Mouse (Mus musculus) layer of hippocampus, postnatal 36 days (tissue): ENCODE measurements at regions not wholly inside any gene's neighbourhood (a gene's known extent, or its start where the extent isn't known, plus 50 kb on each side); places are given as distances from the start of the nearest gene placed in this dataset.
"Not testable (repeated sequence)": the region's sequence is repeated elsewhere in the genome, so short reads cannot be mapped to it uniquely, and the experiment has no call there.

ENCODE experiments used
- DNase-seq, 2 experiments: peaks; one replicate each; pipeline ENCODE4 v3.0.0; 2022

DNA sequence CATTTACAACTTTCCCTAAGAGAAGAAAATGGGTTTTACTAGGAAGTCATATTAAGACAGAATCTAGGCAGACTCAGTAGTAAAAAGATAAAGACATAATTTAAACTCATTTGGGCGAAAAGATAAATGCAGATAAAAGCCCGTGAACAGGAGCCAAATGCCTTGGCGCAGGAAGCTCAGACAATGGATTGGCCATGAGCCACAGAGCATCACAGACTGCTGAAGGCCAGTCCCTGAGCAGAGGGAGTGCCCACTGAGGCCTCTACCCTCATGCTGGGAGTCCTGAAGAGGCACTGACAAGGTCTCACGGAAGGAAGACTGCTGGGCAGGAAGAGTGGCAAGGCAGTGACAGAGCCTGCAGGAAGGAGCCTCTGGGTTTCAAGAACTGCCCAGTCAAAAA lies 136.0 kb upstream of the Ttc29 start:
- no peak for DNase-seq

DNA sequence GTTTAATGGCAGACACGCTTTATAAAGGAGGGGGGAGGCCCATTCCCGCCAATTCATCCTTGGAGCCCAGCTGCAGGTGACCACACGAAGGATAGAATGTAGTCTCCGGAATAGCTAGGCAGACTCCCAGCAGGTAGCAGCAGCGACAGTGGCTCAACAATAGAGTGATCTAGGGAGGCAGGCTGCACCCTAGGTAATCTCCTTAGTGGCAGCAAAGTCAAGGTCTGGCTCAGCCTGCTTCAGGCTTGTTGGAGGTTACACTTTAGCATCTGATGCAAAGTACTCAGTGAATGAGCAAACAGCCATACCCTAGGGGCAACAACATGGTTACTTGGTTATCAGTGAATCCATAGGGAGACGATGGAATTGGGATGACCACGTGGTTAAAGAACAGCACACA lies 131.7 kb upstream of the Ttc29 start:
- DNase-seq = not testable (repeated sequence)

DNA sequence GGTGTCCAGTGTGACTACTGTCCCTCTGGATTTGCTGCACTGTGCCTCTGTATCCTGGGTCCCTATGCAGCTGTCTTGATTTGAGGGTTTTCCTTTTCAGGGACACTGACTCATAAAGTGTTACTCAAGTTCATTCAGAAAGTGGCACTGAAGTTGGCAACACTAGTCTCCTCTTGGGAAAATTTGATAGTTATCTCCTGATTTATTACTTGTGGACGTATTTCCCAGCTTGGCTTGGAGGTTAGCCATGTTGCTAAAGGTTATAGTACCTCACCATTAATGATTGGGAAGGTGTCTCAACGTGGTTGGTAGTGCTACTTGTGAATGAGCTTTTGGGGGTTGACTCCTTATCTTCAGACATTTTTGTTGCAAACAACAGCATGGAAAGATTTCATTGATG lies 130.1 kb upstream of the Ttc29 start:
- DNase-seq = no peak

DNA sequence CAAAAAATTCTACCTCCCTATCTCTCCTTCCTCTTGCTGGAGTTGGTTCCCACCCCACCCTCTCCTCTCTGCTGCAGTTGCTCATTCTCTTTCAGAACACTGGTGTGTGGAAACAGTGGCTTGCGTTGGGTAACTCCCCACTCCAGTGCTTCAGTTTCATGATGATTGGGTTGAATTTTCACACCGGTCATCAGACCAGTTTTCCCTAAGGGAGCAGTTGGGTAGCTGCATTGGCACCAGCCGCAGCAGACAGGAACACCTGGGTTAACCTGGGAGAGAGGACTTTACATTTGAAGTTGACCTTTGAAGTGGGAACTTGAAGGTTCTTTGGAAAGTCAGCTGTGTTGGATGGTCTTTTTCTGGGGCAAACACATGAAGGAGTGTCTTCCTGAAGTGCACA lies 126.7 kb upstream of the Ttc29 start:
- DNase-seq = no peak

DNA sequence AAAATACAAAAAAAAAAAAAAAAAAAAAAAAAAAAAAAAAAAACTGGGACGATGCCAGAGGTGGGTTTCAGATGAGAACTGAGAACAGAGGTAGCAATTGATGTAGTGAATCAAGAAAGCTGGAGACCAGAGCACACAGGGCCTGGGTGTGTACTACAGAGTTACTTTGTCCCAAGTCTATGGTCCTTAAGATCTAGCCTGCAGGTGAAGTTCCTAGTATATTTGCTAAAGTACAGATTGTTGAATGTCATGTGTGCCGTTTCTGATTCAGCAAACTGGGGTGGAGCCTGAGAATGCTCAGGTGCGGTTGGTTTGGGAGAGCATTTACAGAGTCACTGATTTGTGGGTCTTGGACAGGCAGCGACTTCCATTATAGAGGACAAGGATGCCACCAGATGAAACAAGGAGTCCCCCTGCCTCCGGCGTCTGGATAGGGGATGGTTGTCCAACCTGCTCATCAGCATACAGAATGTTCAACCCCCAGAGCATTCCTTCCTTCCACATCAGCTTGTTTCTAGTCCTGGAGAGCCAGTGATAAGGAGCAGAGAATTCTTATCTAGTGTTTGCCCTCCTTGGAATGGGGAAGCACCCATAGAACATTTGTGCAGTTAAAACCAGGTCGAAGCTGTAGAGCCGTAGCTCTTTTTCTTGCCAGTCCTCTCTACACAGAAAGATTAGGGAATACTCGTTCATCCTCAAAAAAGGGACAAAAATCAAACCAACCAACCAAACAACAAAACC lies 122.5 kb upstream of the Ttc29 start:
- DNase-seq = no peak

DNA sequence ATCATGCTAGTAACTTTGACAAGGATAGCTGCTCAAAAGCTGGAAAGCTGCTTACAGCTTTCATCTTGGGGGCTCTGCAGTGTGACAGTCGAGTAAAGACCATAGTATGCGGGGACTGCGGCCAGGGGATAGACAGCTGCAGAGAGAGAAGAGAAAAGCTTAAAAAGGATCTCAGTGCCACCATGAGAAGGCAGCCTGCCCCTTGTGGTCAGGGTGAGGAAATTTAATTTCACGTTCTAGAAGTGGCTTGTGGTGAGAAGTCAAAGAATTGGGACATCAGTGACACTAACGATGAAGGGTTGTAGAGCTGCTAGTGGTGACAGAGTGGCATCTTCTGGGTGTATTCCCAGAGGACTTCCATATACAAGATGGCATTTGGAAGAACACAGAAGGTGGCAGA lies 116.7 kb upstream of the Ttc29 start:
- DNase-seq = no peak

DNA sequence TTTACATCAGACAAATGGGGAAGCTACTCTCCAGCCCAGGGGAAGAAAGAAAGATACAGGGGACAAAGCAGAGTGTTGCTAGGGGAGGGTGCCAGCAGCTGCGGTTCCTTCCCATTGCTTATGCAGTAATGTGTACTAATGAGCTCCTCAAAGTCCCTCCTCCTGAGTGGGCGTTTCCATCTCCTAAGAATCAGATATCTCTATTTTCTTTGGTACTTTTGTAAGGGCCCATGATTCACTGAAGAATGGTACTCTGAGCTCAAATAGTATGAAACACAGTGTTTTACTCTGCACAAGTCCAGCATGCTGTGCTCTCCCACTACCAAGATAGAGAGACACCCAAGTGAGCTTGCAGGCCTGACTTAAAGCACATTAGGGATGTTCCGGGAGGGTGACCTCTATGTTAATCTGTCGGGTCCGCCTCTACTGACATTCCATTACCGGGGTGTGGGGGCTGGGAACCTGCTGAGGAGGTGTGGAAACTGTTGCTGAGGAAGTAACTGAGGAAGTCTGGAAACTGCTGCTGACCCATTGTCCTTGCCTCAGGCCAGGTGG lies 114.8 kb upstream of the Ttc29 start:
- no peak for DNase-seq

DNA sequence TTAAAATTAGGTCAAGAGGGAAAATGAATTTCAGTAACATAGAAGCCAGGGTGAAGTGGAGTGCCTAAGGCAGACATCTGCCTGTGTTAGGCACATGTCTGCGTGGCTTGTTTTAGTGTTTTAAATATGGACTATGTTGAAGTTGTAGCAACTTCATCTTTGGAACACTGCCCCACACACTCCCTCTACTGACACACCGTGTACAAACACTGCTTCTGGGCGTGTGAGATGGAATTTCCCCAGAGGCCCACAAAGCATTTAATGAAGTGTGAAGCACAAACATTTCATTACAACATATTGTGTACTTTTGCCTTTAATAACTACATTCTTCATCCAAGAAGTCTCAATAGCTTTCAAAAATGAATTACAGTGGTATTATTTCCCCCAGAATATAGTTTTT lies 114.0 kb upstream of the Ttc29 start:
- DNase-seq = no peak

DNA sequence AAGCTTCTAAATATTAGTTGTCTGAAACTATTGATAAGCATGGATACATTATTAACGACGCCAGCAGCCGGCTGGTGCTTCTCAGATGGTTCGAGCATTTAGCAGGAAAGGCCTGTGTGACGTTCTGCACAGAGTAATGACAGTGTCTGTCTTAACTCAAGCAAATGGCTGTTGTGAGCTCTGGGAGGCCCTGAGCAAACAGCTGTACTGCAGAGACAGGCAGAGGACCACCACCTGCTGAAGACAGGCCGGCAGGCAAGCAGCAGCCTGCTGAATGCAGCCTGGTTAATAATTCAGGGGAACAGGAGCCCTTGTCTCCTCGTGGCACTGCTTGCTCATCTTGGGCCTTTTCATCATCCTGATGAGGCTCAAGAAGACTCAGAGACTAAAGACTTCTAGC lies 105.8 kb upstream of the Ttc29 start:
- DNase-seq = no peak

DNA sequence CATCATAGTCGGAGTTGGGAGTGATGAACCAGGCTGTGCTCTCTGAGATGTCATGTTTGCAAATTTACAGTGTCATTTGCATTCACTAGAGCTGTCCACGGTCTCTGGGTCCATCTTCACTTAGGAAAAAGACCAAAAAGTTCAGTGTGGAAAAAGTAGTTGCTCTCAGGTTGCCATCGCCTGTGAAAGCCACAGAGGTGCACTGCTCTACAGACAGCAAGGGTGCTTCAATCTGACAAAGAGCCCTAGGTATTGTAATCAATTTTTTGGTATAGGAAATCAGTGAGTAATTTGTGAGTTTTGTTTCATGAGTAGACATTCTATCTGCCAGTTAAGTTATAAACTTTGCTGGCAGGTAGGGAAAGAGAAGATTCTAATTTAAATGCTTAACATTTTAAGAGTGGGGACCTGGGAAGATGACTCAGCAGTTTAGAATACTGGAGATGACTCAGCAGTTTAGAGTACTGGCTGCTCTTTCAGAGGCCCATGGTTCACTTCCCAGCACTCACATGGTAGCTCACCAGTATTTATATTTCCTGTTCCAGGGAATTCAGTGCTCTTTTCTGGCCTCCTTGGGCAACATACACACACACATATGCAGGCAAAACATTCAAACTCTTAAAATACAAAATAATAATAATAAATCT lies 103.0 kb upstream of the Ttc29 start:
- DNase-seq = no peak

DNA sequence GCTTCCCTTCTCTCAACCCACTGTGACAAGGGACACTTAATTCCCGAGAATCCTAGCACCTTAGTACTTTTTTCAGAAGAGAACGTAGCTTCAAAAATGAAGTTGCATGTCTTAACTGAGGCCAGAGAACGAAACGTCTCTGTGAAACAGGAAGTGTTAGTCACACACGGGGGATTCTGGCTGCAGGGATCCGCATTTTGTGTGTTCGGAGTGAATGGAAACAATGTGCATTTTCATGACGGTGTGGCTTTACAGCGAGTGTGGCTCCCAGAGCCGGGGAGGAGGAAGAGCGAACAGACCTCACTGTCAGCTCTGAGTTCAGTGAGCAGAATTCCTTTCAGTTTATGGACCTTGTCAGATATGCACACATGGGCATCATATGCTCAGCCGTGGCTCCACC lies 100.0 kb upstream of the Ttc29 start:
- DNase-seq = no peak

DNA sequence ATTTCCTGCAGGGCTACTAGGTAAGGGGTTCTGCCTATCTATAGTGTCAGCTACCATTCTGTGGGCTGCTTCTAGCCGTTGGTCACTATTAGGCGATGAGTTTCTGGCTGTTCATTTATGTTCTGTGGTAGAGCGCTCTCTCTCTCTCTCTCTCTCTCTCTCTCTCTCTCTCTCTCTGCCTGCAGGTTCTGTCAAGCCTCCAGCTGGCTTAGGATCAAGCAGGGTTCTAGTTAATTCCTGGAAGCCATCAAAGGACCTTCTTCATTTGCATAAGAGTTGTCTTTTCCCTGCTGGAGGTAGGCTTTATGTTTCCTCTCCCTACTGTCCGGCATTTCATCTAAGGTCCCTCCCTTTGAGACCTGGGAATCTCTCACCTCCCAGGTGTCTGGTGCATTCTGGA lies 98.6 kb upstream of the Ttc29 start:
- no peak for DNase-seq

DNA sequence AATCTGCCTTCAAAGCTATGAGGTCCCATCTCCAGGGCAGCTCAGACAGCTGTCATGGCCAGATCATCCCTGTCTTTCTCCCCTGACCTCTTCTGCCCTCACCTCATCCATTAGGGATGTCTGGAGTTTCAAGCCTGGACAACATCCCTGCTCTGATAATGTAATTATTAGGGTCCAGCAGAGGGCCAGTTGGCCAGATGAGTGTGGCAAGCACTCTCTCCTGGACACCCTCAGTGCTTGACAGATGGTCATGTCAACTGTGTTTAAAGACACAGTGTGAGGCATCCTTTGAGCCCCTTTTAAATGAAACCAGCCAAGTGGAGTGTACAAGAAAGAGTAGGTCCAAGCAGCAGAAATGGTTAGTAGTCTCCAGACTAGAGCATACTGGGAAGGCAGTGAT lies 95.9 kb upstream of the Ttc29 start:
- no peak for DNase-seq

DNA sequence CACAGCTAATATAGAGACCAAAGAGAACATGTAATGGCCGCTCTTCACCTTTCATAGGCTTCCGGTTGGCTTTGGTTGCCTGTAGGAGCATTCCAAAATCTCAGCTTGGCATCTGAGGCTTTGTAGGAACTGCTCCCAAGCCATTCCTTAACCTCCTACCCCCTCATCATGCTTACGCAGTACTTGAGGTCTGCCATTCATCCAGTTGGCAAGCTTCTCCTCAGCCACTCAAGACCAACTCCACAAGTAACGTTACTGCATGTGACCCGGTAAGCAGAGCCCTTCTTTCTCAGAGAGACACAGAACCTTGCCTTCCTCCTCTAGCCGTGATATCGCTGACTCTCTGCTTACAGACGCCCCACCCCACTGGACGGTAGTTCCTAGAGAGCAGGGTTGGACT lies 94.6 kb upstream of the Ttc29 start:
- DNase-seq = no peak

DNA sequence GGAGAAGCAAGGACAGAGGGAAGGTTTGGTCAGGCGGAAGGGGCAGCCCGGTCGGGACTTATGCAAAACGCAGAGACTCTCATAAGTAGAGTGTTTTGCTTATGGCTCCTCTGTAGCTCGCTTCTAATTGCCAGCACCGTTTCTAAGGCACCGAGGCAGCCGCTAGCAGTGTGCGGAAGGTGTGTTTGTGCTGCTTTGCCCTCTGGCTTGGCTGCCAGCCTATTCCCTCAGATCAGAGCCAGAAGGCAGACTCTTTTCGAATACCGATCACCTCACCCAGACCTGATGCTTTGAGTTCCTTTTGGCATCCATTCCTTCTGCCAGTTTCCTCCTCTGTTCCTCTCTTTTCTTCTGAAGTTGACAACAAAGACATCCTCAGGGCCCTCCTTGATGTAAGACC lies 93.4 kb upstream of the Ttc29 start:
- peak; percentile 23 to 38 for DNase-seq

DNA sequence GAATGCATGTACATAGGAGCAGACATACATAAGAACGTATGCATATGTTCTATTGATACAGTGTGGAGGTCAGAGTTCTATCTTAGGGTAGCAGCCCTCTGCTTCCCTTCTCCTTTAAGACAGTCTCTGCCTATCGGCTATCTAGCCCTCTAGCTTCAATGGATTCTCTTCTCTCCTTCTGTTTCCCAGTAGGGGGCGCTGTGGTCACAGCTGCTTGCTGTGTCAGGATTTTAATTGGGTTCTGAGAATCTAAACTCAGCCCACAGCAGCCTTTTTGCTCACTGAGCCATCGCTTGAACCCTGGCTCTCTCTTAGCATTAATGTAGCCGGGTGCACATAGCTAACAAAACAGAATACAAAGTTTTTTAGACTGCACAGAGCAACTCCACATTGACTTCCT lies 88.8 kb upstream of the Ttc29 start:
- no peak for DNase-seq

DNA sequence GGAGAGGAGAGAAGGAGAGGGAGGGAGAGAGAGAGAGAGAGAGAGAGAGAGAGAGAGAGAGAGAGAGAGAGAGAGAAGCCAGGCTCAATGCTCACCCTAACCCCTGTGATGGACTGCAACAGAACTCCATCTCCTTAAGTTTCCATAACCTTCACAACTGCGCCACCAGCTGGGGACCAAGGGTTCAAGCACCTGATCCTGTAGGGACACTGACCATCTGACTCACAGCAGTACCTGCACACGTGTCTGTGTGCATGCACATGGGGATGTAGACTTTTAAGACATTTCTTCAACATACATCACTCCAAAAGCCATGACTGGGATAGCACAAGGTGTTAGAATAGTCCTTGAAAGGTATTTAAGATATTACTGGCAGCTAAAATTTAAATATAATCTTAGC lies 85.2 kb upstream of the Ttc29 start:
- no peak for DNase-seq

DNA sequence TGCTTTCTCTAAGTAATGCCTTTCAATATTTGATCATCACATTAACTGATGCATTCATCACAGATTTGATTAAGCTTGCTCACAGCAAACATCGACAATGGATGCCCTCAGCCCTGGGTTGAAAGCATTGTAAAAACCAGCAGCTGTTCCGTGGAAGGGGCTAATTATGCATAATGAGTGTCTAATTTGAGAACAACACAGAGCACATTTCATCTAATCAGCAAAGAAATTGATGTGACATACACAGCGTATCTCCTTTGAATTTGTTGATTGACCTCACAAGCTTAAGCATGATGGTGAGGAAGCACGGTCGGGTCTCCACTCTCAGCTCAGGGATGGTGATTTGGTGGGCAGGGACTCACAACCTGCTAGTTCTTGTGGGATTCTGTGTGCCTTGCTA lies 84.0 kb upstream of the Ttc29 start:
- DNase-seq = no peak

DNA sequence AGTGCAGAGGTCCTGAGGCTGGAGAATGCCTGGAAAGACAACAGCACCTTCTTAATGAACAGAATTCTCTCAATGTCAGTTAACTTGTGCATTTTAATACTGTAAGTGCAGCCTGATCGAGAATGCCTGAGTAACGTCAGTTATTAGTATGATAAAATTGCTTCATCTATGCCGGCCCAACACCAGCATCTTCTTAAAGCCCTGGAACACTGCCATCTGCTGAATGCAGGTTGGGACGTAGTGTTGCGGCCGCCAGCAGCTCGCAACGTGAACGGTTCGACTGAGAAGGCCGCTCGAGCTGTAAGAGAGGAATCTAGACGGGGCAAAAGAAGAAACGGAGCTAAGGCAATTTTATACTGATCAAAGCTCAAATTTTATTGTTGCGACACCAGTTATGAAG lies 73.6 kb upstream of the Ttc29 start:
- DNase-seq = not testable (repeated sequence)

DNA sequence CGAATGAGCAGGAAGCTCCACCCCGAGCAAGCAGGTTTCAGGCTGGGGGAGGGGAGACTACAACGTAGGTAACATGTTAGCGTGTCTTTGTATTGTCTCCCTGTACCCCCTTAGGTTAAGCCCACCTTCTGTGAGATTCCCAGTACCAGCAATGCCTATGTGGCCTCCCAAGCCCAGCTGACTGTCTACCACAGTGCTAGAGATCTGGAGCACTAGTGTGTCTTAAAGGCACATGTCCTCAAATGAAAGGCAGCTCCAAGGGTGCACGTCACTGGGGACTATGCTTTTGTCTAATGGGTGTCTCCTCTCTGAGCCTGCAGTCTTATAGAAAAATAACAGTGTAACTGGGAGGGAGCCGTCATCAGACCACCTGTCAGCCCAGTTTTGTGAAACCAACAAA lies 65.9 kb upstream of the Ttc29 start:
- DNase-seq = no peak

DNA sequence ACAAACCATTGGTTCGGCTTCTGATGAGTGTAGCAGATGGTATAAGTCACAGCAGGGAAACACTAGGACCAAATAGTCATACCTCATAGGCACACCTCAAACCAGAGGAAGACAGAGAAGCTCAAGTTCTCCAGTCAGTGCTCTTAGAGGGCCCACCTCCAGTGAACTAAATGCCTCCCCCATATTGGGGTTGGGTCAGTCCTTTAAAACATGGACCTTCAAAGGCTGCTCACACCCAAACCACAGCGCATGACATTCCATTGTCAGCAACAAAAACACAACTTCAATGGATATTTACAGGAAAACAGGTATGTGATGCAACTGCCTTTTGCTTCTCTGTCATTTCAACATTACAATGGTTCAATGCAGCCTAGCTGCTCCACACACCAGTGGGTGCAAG lies 65.1 kb upstream of the Ttc29 start:
- DNase-seq = no peak

DNA sequence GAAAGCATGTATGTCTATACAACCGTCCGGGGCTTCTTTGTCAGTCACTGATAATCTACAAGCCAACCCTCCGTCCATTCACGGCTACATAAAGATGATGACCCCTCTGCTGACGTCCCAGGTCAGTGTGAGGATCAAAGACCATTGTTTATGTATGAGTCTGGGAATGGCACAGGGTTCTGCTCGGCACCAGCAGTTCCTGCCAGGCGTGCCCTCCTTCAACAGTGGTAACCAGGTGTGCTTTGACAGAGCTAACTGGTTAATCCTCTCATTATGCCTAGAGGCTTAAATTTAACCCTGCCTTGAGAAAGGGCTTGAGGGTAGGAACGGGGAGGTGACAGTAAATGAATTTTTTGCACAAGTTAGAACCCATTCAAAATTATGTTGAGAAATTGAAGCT lies 58.2 kb upstream of the Ttc29 start:
- DNase-seq = no peak

DNA sequence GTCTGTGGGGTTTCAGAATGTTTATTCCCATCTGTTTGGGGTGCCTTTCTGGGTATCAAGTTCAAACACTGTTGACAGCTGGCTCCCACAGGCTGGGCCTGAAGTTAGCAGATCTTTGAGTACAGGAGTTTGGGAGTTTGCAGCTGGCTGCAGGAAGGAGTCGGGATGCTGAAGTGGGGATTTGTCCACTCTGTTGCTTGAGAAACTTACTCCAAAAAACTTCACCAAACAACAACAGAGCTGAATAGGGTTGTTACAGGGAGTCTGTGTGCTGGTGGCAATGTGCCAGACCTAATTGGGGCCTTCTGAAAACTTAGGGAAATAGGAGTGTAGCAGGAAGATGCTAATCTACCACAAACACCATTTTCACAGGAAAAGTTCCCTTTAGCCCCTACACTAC lies 51.1 kb upstream of the Ttc29 start:
- peak; percentile 4 to 8 for DNase-seq

DNA sequence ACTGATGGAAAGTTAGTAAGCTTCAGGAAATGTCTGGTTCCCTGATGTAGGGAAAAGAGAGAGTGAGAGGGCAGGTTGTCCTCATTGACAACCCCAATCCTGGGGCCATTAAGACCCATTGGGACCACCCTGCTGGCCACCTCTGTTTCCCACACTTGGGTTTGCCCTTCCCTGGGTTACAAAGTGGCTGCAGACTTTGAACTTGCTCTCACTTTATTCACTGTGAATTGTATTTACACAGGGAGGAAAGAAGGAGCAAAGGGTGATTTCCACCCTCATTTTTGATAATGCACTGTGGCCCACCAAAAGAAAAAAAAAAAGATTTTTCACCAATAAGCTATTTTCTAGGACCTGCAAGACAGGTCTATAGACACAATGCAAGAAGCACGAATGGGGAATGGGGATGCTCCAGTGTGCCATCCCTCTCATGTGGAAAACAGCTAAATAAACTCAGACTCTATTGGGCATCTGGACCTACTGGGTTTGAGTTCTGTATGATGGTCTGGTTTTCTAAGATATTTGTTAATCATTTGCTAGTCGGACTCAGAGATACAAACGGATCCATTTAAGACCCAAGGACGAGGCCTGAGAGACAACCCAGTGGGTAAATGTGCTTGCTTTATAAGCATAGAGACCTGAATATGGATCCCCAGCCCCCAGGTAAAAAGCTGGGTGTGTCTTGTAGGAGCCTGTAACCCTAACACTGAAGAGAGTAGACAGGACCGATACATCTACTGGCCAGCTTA lies 50.2 kb upstream of the Ttc29 start:
- no peak for DNase-seq
